Mouse (Mus musculus): ENCODE data around the gene Rbms3. TPM values are rescaled to one million over a fixed set of nuclear protein-coding genes. Genes with fewer than 3 reads are reported as not detected.

The Rbms3 gene
- polyA plus RNA-seq, 1 experiment from 2014 or later: 80.5 TPM

DNA sequence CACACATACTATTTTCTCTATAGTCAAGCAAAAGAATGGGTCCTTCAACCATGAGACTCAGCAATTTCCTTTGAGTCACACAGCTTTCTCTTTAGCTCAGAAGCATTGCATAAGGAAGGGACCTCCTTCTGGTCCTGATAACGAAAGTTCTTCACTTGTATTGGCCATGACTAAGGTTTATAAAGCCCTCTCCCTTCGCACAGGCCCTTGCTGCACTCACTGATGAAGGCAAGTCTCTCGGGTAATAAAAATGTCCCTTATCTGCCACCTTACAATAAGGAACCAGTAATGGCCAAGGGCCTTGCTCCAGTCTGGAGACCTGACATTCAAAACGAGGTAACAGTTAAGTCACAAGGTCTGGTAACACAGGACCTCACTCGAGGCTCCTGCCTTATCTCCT lies 905.1 kb downstream of the Rbms3 start:
- no peaks in the 10 kb centered on the region for H3K4me1 ChIP-seq (replicated peaks)
- H3K36me3 ChIP-seq: no peaks in the 10 kb centered on the region
- H3K4me2 ChIP-seq: no peak overlapping the region
- no peaks in the 10 kb centered on the region for H3K9me3 ChIP-seq
- 78% methylated on average over 5 of the region's 5 CpGs for WGBS
- H3K27ac ChIP-seq (replicated peaks): no peak overlapping the region
- no peak for ATAC-seq (ENCODE audit: low FRiP score, low read depth)
- H3K4me3 ChIP-seq: no peak overlapping the region
- no peaks in the 10 kb centered on the region for H3K27me3 ChIP-seq
- no peak overlapping the region for H3K9ac ChIP-seq

DNA sequence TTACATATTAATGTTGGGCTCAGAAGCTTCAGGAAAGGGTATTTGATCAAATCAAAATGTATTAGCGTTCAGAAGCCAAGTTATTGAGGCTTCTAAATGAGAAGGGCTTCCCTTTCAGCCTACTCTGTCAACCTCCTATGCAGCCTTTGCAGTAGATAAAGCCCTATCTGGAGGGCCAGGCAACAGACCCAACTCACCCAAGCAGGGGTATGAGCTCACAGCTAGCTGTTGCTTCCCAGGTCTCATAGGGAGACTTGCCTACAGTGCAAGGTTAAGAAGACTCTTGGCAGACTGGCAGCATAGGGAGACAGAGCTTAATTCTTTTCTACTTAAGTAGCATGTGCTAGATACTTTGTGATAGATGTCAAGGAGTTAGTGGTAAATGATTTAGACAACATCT lies 926.6 kb downstream of the Rbms3 start:
- Histone ChIP-seq H3K4me3 (no peak overlapping the region), H3K4me2 (no peak overlapping the region), H3K36me3 (no peaks in the 10 kb centered on the region), H3K4me1 (replicated peaks) (no peaks in the 10 kb centered on the region), H3K27ac (replicated peaks) (no peak overlapping the region), H3K9ac (no peak overlapping the region), H3K9me3 (no peaks in the 10 kb centered on the region), H3K27me3 (no peaks in the 10 kb centered on the region)
- 92% methylated on average over 1 of the region's 1 CpGs for WGBS
- no peak for ATAC-seq (ENCODE audit: low FRiP score, low read depth)

- ATAC-seq (ENCODE audit: low FRiP score, low read depth): no peak
- Histone ChIP-seq H3K36me3 (no peaks in the 10 kb centered on the region), H3K4me1 (replicated peaks) (no peaks in the 10 kb centered on the region), H3K9ac (no peak overlapping the region), H3K27me3 (no peaks in the 10 kb centered on the region), H3K9me3 (no peaks in the 10 kb centered on the region), H3K27ac (replicated peaks) (no peak overlapping the region), H3K4me2 (no peak overlapping the region), H3K4me3 (no peak overlapping the region)
- 32% methylated on average over 1 of the region's 1 CpGs for WGBS
Observed at GRCm38 (mm10) chr9:116702611-116703010, 927.1 kb downstream of the Rbms3 start.

GRCm38 (mm10) chr9:116701511-116702179 lies 928.1 kb downstream of the Rbms3 start:
- no peak overlapping the region for H3K9ac ChIP-seq

GRCm38 (mm10) chr9:116688615-116689014 lies 941.1 kb downstream of the Rbms3 start:
- no peak overlapping the region for H3K27ac ChIP-seq (replicated peaks)
- H3K4me3 ChIP-seq: no peak overlapping the region
- no peak overlapping the region for H3K4me2 ChIP-seq
- ATAC-seq (ENCODE audit: low FRiP score, low read depth): no peak
- H3K4me1 ChIP-seq (replicated peaks): no peaks in the 10 kb centered on the region
- no peak overlapping the region for H3K9ac ChIP-seq
- 79% methylated on average over 4 of the region's 4 CpGs for WGBS
- H3K9me3 ChIP-seq: no peaks in the 10 kb centered on the region
- no peaks in the 10 kb centered on the region for H3K36me3 ChIP-seq
- H3K27me3 ChIP-seq: no peaks in the 10 kb centered on the region

More at GRCm38 (mm10) chr9:116701511-116702179, 928.1 kb downstream of the Rbms3 start:
- WGBS: 84% methylated on average over 11 of the region's 11 CpGs
- H3K9me3 ChIP-seq: no peaks in the 10 kb centered on the region
- H3K36me3 ChIP-seq: no peaks in the 10 kb centered on the region
- no peaks in the 10 kb centered on the region for H3K4me1 ChIP-seq (replicated peaks)
- H3K27ac ChIP-seq (replicated peaks): no peak overlapping the region
- no peak for ATAC-seq (ENCODE audit: low FRiP score, low read depth)
- H3K4me3 ChIP-seq: no peak overlapping the region
- no peak overlapping the region for H3K4me2 ChIP-seq
- H3K27me3 ChIP-seq: no peaks in the 10 kb centered on the region

GRCm38 (mm10) chr9:116677142-116677541 lies 952.6 kb downstream of the Rbms3 start:
- no peak overlapping the region for H3K27ac ChIP-seq (replicated peaks)
- H3K4me3 ChIP-seq: no peak overlapping the region
- H3K9me3 ChIP-seq: no peaks in the 10 kb centered on the region
- H3K4me1 ChIP-seq (replicated peaks): no peaks in the 10 kb centered on the region
- WGBS: 77% methylated on average over 4 of the region's 4 CpGs
- no peaks in the 10 kb centered on the region for H3K27me3 ChIP-seq
- H3K36me3 ChIP-seq: no peaks in the 10 kb centered on the region
- no peak overlapping the region for H3K9ac ChIP-seq
- H3K4me2 ChIP-seq: no peak overlapping the region
- no peak for ATAC-seq (ENCODE audit: low FRiP score, low read depth)

- H3K4me2 ChIP-seq: no peak overlapping the region
- no peak overlapping the region for H3K4me3 ChIP-seq
- H3K36me3 ChIP-seq: no peaks in the 10 kb centered on the region
- H3K27me3 ChIP-seq: no peaks in the 10 kb centered on the region
- no peaks in the 10 kb centered on the region for H3K4me1 ChIP-seq (replicated peaks)
- no peak for ATAC-seq (ENCODE audit: low FRiP score, low read depth)
- WGBS: 55% methylated on average over 2 of the region's 2 CpGs
- no peak overlapping the region for H3K27ac ChIP-seq (replicated peaks)
- no peak overlapping the region for H3K9ac ChIP-seq
- no peaks in the 10 kb centered on the region for H3K9me3 ChIP-seq
Observed at GRCm38 (mm10) chr9:116676445-116676844, 953.3 kb downstream of the Rbms3 start.

DNA sequence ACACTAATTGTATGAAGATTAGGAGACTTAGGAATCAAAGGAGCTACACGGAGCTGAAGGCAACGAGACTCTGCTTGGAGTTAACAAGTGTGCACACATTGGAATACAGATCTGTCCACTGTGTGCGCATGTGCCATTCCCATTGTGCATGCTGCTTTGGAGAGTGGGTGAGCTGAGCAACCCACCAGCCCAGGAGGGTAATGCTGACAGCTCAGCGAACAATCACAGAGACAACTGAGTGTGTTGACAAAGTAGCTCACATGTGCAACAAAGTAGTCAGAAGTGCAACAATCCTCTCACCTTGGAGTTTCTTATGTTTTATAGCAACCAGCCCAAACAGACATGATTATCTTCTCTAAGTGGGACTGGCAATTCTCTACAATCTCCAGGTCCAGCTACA lies 955.5 kb downstream of the Rbms3 start:
- ATAC-seq (ENCODE audit: low FRiP score, low read depth): no peak
- WGBS: 72% methylated on average over 4 of the region's 4 CpGs

DNA sequence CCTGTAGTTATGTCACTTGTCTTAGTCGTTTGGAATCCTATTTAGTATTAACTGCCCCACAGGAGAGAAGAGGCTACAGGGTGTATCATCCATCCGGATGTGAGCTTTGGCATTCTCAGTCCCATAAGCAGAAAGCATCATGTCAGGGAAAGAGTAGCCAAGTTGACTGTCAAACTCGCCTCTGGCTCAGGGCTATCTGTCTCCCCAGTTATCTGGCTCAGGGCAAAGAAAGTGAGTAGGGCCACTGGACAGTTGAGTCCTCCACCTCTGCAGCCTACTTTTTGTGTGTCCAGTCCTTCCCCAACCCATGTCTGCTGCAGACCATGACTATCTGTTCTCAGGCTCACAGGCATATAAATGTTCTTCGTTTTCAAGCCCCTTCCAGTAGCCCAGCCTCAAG lies 968.7 kb downstream of the Rbms3 start:
- Histone ChIP-seq H3K36me3 (no peaks in the 10 kb centered on the region), H3K9ac (no peak overlapping the region), H3K27me3 (no peaks in the 10 kb centered on the region), H3K4me3 (no peak overlapping the region), H3K4me2 (no peak overlapping the region), H3K27ac (replicated peaks) (no peak overlapping the region), H3K9me3 (no peaks in the 10 kb centered on the region), H3K4me1 (replicated peaks) (no peaks in the 10 kb centered on the region)
- WGBS: 88% methylated on average over 4 of the region's 4 CpGs
- ATAC-seq (ENCODE audit: low FRiP score, low read depth): no peak

More for the DNA sequence above, 955.5 kb downstream of the Rbms3 start:
- Histone ChIP-seq H3K27ac (replicated peaks) (no peak overlapping the region), H3K4me1 (replicated peaks) (no peaks in the 10 kb centered on the region), H3K27me3 (no peaks in the 10 kb centered on the region), H3K9ac (no peak overlapping the region), H3K4me3 (no peak overlapping the region), H3K9me3 (no peaks in the 10 kb centered on the region), H3K36me3 (no peaks in the 10 kb centered on the region), H3K4me2 (no peak overlapping the region)

- 82% methylated on average over 1 of the region's 1 CpGs for WGBS
- H3K4me1 ChIP-seq (replicated peaks): no peaks in the 10 kb centered on the region
- no peaks in the 10 kb centered on the region for H3K36me3 ChIP-seq
- no peak overlapping the region for H3K27ac ChIP-seq (replicated peaks)
- H3K9ac ChIP-seq: no peak overlapping the region
- H3K4me2 ChIP-seq: no peak overlapping the region
- H3K27me3 ChIP-seq: no peaks in the 10 kb centered on the region
- no peaks in the 10 kb centered on the region for H3K9me3 ChIP-seq
- no peak for ATAC-seq (ENCODE audit: low FRiP score, low read depth)
- H3K4me3 ChIP-seq: no peak overlapping the region
Observed at GRCm38 (mm10) chr9:116659936-116660335, 969.8 kb downstream of the Rbms3 start.

GRCm38 (mm10) chr9:116657141-116657540 lies 972.6 kb downstream of the Rbms3 start:
- no peak overlapping the region for H3K27ac ChIP-seq (replicated peaks)

DNA sequence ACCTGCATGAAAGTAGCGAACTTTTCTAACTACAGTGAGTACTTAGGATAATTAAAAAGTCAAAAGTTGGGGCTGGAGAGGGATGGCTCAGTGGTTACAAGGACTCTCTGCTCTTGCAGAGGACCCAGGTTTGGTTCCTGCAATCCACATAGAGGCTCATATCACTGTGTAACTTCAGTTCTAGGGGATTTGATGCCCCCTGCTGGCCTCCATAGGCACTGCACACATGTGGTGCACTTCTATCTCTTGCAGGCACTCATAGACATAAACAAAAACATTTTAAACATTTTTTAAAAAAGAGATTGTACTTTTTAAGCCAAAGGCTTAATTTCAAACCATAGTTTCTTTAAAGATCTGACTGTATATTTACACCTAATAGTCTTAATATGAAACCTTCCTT lies 978.3 kb downstream of the Rbms3 start:
- H3K36me3 ChIP-seq: no peaks in the 10 kb centered on the region
- no peaks in the 10 kb centered on the region for H3K27me3 ChIP-seq
- no peaks in the 10 kb centered on the region for H3K9me3 ChIP-seq
- no peak overlapping the region for H3K27ac ChIP-seq (replicated peaks)
- no peak for ATAC-seq (ENCODE audit: low FRiP score, low read depth)
- H3K9ac ChIP-seq: no peak overlapping the region
- no peak overlapping the region for H3K4me2 ChIP-seq
- no peak overlapping the region for H3K4me3 ChIP-seq
- H3K4me1 ChIP-seq (replicated peaks): no peaks in the 10 kb centered on the region; the same call in 1 of the 2 replicates
- WGBS: 98% methylated on average over 1 of the region's 1 CpGs

More at GRCm38 (mm10) chr9:116657141-116657540, 972.6 kb downstream of the Rbms3 start:
- Histone ChIP-seq H3K9ac (no peak overlapping the region), H3K4me2 (no peak overlapping the region), H3K27me3 (no peaks in the 10 kb centered on the region), H3K9me3 (no peaks in the 10 kb centered on the region), H3K4me1 (replicated peaks) (no peaks in the 10 kb centered on the region; the same call in 1 of the 2 replicates), H3K36me3 (no peaks in the 10 kb centered on the region), H3K4me3 (no peak overlapping the region)
- ATAC-seq (ENCODE audit: low FRiP score, low read depth): no peak
- WGBS: 86% methylated on average over 2 of the region's 2 CpGs

DNA sequence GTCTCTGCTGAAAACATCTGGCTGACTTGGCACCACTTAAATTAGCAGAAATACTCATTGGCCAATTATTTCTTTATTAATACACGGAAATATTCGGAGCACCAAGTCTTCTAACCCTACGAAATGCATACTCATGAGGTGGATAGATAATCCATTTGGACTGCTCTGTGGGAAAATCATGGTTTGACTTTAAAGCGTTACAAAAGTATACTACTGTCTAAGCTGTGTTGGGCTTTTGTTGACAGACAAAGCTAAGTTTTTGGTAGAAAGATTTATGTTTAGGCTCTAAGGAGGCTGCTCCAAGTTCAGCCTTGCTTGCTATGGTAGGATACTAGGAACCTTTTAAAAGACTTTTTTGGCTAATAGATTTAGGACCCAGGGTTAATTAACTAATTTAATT lies 979.8 kb downstream of the Rbms3 start:
- no peak for ATAC-seq (ENCODE audit: low FRiP score, low read depth)
- no peak overlapping the region for H3K4me2 ChIP-seq
- no peak overlapping the region for H3K27ac ChIP-seq (replicated peaks)
- H3K27me3 ChIP-seq: no peaks in the 10 kb centered on the region
- no peaks in the 10 kb centered on the region; the same call in 1 of the 2 replicates for H3K4me1 ChIP-seq (replicated peaks)
- no peak overlapping the region for H3K4me3 ChIP-seq
- H3K36me3 ChIP-seq: no peaks in the 10 kb centered on the region
- H3K9ac ChIP-seq: no peak overlapping the region
- H3K9me3 ChIP-seq: no peaks in the 10 kb centered on the region
- 76% methylated on average over 4 of the region's 4 CpGs for WGBS
